Mouse (Mus musculus) kidney, postnatal 36 days (tissue): ENCODE measurements around the gene Stam.

Experiments
- DNase-seq, 2 experiments: peaks; one replicate each; pipeline ENCODE4 v3.0.0; 2021 to 2022; ENCODE audit warnings: mixed read lengths in 2 of 2

The Stam gene

DNA sequence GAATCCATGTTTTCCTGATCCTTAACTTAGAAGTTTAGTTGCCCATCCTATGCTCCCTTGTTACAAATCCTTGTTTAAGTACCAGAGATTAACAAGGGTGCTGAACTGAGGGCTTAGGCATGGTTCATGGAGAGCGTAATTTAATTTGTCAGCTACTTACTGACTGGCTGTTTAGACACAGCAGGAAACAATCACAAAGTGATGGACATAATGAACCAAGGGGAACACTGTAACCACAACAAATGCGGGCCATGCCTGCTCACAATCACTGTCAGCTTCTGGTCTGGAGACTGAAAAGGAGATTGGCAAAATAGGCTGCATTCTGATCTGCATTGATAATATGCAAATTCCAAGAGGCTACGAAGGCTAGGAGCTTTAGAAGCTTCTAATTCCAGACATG, 53.7 kb downstream of the Stam start:
- no peak for DNase-seq

DNA sequence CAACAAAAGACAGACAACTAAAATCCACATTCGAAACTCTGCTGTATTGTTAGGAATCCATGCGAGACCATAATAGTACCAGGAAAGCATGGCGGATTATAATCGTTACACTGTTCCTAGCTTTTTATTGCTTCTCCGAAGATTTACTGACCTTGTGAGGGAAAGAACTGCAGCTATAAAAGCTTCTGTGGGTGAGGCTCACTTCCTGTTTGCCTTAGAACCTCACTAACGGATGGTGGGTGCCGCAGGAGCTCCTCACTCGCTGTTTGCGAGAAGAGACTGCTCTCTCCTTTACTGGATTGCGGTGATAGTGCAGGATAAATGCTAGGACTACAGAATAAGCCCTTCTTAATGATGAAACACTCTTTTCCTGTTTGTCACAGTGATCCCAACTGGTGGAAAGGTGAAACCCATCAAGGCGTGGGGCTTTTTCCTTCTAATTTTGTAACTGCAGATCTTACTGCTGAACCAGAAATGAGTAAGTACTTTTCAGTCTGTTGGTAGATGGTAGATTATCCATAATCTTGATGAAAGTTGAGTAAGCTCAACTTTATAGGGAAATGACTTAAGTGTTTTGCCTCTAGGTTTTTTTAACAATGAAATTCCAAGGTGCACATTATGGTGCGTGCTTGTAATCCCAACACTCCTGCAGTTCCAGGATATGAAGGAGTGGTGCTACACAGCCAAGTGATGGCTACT, 56.9 kb downstream of the Stam start:
- no peak for DNase-seq

- no peak for DNase-seq
Measured at GRCm38 (mm10) chr2:14132468-14133326, 58.8 kb downstream of the Stam start.

DNA sequence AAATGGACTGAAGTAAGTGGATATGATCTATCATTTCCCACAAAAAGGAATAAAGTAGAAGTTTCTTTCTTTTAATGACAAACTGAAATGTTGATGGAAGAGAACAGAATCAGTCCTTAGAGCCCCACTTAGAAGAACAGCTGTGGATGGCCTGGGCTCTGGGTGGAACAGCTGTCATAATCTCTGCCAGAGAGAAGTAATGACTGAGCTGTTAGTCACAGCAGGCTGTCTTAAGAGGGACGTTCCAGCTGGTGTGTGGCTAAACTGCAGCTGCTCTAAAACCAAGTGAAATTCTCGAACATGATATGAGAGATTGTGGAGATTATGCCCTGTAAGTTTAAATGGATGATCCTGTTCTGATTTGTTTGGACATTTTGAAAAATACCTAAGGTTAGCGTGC, 63.0 kb downstream of the Stam start:
- DNase-seq, result no peak

- peak; percentile 15 to 53 for DNase-seq
Measured at GRCm38 (mm10) chr2:14139590-14139989, 65.7 kb downstream of the Stam start.

DNA sequence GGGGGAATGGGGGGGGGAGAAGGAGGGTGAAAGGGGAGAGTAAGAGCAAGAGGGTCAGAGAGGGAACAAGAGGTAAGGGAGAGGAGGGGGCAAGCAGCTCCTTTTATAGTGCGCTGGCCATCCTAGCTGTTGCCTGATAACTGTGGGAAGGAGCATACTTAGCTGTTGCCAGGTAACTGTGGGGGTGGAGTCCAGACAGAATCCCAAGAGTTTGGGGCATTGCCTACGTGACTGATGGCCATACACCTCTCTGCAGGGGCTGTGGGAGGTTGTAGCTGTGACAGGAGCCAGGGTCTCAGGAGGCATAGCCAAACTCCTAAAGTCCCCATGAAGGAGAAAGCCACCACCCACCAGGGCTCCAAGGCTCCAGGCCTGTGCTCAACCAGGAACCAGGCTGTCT, 66.1 kb downstream of the Stam start:
- DNase-seq, result no peak

DNA sequence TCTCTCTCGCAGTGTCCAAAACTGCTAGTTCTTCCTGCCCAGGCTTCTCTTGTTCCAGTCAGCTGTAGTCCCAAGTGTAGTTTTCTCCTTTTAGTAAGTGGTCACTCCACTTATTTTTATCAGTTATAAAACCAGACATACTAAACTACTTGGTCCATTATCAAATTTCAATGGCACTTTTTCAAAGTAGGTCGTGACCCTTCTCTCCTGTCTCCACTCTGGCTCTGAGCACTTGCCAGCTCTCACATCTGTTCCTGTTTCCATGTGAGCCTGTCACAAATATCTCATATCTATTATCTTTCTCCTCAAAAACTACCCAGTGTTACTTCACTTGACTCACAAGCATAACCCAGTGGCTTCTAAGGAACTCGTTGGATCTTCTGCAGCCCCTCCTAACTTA, 71.4 kb downstream of the Stam start:
- no peak for DNase-seq

GRCm38 (mm10) chr2:14146913-14147312, 73.0 kb downstream of the Stam start:
- DNase-seq, result peak; percentile 20 to 31

- peak in 1 of 2 experiments; percentile 48 for DNase-seq
Measured at GRCm38 (mm10) chr2:14150829-14151228, 76.9 kb downstream of the Stam start.

- no peak for DNase-seq
Measured at GRCm38 (mm10) chr2:14151854-14152253, 78.0 kb downstream of the Stam start.

DNA sequence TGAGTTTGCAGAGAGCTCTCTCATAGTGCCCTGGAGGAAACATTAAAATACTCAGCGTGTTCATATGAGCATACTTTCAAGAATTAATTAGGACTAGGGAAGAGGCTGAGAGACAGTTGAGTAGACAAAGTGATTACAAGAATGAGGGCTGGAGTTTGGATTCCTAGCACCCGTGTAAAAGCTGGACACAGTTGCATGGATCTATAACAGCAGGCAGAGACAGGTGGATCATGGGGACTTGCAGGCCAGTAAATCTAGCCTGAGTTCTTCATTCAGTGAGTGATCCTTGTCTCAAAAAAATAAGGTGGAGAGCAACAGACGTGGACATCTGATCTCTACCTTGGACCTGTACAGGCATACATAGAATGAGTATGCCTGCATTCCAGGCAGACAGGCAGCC, 85.1 kb downstream of the Stam start:
- DNase-seq, result no peak

- no peak for DNase-seq
Measured at GRCm38 (mm10) chr2:14159756-14160155, 85.9 kb downstream of the Stam start.

DNA sequence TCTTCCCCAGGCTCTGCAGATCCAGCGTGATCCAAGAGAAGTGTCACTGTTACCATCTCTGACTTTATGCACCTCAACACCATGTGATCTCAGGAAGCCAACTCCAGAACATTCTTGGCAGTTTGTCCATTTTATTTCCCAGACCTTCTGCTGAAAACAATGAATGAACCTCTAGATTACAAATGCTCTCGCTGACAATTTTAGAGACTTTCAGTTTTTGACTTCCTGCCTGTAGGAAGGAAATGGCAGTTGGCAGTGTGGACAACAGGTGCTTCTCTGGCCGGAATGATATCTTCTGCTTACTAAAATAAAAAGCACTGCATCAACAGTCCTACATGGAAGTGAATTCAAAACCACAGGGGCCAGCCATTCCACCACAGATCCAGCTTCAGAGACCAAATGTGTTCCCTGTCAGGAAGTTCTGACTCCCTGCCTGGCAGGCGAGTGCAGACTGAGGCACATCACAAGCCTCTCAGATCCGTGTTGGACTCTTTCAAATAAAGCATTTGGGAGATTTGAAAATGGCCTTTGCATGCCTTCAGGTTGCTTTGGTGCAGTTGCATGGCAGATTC, 90.6 kb downstream of the Stam start:
- peak in 1 of 2 experiments; percentile 29 for DNase-seq

- DNase-seq, result no peak
Measured at GRCm38 (mm10) chr2:14165066-14165465, 91.2 kb downstream of the Stam start.

DNA sequence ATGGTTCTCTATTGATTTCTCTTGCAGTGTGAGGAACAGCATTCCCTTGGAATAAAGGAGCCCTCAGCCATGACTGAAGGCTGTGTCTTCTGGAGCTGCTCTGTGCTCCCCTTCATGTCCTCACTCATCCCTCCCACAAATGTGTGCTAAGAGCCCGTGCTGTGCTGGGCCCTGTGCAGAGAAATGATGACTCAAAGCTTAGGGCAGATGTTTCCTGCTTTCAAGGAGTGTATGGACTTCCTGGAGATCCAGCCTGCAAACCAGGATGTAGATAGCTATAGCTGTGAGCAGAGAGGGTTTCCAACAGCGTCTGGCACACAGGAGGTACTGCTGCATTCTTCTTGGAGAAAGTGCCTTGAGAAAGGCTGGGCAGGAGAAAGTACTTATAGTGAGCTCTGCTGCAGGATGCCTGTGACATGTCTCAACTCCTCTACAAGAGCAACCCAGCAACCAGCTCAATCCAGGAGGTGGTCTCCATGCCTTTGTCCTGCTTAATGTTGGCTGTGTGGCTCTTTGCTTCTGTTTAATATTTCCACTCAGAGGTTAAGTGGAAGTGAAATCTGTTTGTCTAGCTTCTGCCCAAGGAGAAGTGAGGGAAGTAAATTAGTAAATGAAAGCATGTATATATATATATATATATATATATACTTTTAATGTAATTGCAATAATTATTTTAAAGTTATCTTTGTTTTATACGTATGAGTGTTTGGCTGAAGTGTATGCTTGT, 91.9 kb downstream of the Stam start:
- DNase-seq, result peak in 1 of 2 experiments; percentile 5

GRCm38 (mm10) chr2:14167721-14168120, 93.8 kb downstream of the Stam start:
- DNase-seq, result no peak

- DNase-seq, result no peak
Measured at GRCm38 (mm10) chr2:14174334-14174733, 100.4 kb downstream of the Stam start, which contains the start of gene Tmem236. TSS of gene Tmem236 (plus strand) at chr2:14174523.

DNA sequence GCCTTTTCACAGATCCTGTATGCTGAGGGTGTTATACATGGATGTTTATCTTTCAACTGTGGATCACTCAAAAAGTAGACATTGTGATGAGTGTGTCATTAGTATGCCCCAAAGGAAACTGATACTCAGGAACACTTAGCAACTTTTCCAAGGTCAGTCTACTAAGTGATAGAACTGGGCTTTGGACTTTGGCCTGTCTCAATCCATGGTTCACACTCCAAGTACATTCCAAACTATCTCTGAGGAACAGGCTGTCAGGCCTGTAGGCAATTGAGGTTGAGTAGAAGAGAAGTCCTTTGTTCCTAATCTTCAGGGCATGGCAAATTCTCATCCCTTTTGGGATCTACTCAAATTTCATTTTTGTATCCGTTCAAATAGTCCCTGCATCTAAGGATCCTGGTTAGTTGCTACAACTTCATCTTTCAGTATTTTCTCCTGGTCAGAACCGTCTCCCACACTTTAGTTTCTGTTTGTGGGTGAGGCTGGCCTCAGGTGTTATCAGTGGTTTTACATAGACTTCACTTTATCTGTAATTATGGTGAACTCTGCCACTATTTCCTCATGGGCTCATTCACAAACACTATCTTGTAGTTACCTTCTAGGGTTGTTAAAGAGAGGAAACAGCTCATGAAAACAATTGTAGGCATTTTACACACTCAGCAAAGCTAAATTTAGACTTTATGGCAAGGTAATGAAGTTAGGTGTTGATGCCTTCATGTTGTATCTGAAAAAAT, 102.7 kb downstream of the Stam start:
- no peak for DNase-seq

GRCm38 (mm10) chr2:14184375-14184774, 110.5 kb downstream of the Stam start:
- no peak for DNase-seq

- DNase-seq, result no peak
Measured at GRCm38 (mm10) chr2:14190684-14191083, 116.8 kb downstream of the Stam start.

DNA sequence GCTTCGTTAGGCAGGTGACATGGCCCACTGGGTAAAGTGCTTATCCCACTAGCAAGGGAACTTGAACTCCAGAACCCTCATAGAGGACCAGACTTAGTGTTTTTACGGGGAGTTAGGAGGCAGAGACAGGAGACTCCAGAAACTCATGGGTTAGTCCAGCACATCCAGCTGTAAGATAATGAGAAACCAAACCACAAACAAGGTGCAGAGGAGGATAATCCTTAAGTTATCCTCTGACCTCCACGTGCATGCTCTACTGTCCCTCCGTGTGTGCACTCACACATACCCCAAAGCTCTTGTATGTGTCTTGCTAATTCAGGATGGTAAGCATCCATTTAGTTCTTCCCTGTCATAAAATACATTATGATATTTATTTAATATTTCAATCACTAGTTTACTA, 117.7 kb downstream of the Stam start:
- DNase-seq, result no peak

DNA sequence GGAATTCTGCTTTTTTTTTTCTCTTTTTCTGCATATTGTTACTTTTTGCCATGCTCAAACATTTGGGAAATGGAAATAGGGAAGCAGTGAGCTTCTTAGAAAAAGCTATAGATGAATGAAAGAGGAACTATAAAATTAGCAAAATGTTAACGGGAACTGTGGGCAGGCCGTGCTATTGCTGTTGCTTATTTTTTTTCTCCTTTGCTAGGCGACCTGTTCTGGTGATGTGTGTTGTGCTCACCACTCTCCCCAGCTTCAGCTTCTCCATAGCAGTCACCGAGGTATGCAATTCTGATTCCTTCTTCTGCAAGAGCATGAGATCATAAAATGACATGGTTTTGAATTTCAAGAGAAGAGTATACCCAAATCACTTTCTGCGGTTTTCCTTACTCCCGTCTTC, 118.1 kb downstream of the Stam start:
- no peak for DNase-seq
